Mouse (Mus musculus) stomach, embryonic 16.5 days (tissue): ENCODE measurements around the gene Znrf4. TPM values are rescaled to one million over a fixed set of nuclear protein-coding genes. Genes with fewer than 3 reads are reported as not detected.

Source experiments
- ATAC-seq: fragments of 200-750 bp; cut with Nextera tagmentation; 2 replicates; pipeline ENCODE4 v1.8.0; 2017; ENCODE audit warnings: moderate number of reproducible peaks, moderate TSS enrichment; ENCODE audit not compliant: insufficient read depth, low FRiP score
- H3K27ac ChIP-seq: fragments of 300-500 bp; sonication (generic); 2 replicates; pipeline ENCODE4 v1.5.1; 2014; ENCODE audit warnings: low read length
- H3K27me3 ChIP-seq: fragments of 300-500 bp; sonication (generic); 2 replicates; pipeline ENCODE4 v1.6.1; 2014; ENCODE audit warnings: low read length, control low read depth, mixed read lengths; ENCODE audit not compliant: control insufficient read depth, insufficient read depth
- H3K36me3 ChIP-seq: fragments of 300-500 bp; sonication (generic); 2 replicates; pipeline ENCODE4 v1.6.1; 2014; ENCODE audit warnings: low read length; ENCODE audit not compliant: control insufficient read depth, insufficient read depth
- H3K4me1 ChIP-seq: fragments of 300-500 bp; sonication (generic); 2 replicates; pipeline ENCODE4 v1.6.1; 2014; ENCODE audit warnings: low read length, control low read depth, mixed read lengths; ENCODE audit not compliant: control insufficient read depth, insufficient read depth
- H3K4me2 ChIP-seq: fragments of 300-500 bp; sonication (generic); 2 replicates; pipeline ENCODE4 v1.6.1; 2014; ENCODE audit warnings: low read depth, low read length, mixed read lengths
- H3K4me3 ChIP-seq: fragments of 300-500 bp; sonication (generic); replicated peaks from 2 replicates; pipeline ENCODE4 v1.5.1; 2014; ENCODE audit warnings: mild to moderate bottlenecking, low read length
- H3K9ac ChIP-seq: fragments of 300-500 bp; sonication (generic); 2 replicates; pipeline ENCODE4 v1.6.1; 2014; ENCODE audit warnings: low read length
- H3K9me3 ChIP-seq: fragments of 300-500 bp; sonication (generic); replicated peaks from 2 replicates; pipeline ENCODE4 v1.6.1; 2016; ENCODE audit warnings: low read length, control low read depth; ENCODE audit not compliant: control insufficient read depth
- WGBS: fragments of 180-500 bp; shearing (Covaris S2); extraction: QIAGEN DNeasy Blood & Tissue Kit; methylation state at CpG from one replicate; pipeline ENCODE4 v1.1.7; 2014; 5-methylcytosine and 5-hydroxymethylcytosine counted together
- polyA plus RNA-seq: library from polyadenylated mRNA; unstranded; fragments of >200 nt; fragmentation: Nextera tagmentation; extraction: Ambion mirVana; gene quantifications from 2 replicates; pipeline ENCODE4 v1.2.1, GENCODE M21; 2015

Gene Znrf4
- polyA plus RNA-seq, 1 experiment from 2014 or later = not detected

- H3K4me1 ChIP-seq = no peaks in the 10 kb centered on the region
- WGBS = 20% methylated on average over 6 of the region's 6 CpGs
- H3K27ac ChIP-seq = no peak overlapping the region
- ATAC-seq = peak; percentile 67
- no peaks in the 10 kb centered on the region for H3K27me3 ChIP-seq
- H3K36me3 ChIP-seq = no peaks in the 10 kb centered on the region
- no peaks in the 10 kb centered on the region for H3K9me3 ChIP-seq
- H3K4me3 ChIP-seq = no peak overlapping the region
- no peak overlapping the region for H3K4me2 ChIP-seq
- H3K9ac ChIP-seq = no peak overlapping the region
Measured at GRCm38 (mm10) chr17:56540562-56540975, 28.3 kb upstream of the Znrf4 start.

- Histone ChIP-seq H3K27ac (no peak overlapping the region), H3K9ac (no peak overlapping the region), H3K4me3 (no peak overlapping the region), H3K4me2 (no peak overlapping the region), H3K27me3 (no peaks in the 10 kb centered on the region), H3K36me3 (no peaks in the 10 kb centered on the region), H3K9me3 (no peaks in the 10 kb centered on the region), H3K4me1 (no peaks in the 10 kb centered on the region)
- WGBS = 50% methylated on average over 8 of the region's 8 CpGs
- no peak for ATAC-seq
Measured at GRCm38 (mm10) chr17:56537912-56538311, 25.7 kb upstream of the Znrf4 start.

DNA sequence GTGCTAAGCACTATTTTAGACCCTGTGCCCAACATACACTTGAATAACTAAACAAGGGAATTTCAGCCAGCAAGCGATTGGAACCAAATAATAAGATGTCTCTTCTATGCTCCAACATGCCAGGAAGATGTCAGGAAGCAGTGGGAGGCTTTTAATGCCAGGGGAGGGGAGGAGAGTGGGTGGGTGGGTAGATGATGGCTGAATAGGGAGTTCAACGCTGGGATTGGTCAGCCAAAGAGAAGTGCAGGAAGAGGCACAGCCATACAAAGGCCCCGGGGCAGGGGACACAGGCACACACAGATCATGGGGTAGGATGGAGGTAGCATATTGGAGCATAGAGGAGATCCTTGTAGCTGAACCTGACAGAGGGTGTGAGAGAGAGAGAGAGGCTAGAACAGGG lies 24.6 kb upstream of the Znrf4 start:
- Histone ChIP-seq H3K9ac (no peak overlapping the region), H3K27ac (no peak overlapping the region), H3K9me3 (no peaks in the 10 kb centered on the region), H3K36me3 (no peaks in the 10 kb centered on the region), H3K4me3 (no peak overlapping the region), H3K4me2 (no peak overlapping the region), H3K27me3 (no peaks in the 10 kb centered on the region), H3K4me1 (no peaks in the 10 kb centered on the region)
- ATAC-seq = no peak
- WGBS = 74% methylated on average over 3 of the region's 3 CpGs

DNA sequence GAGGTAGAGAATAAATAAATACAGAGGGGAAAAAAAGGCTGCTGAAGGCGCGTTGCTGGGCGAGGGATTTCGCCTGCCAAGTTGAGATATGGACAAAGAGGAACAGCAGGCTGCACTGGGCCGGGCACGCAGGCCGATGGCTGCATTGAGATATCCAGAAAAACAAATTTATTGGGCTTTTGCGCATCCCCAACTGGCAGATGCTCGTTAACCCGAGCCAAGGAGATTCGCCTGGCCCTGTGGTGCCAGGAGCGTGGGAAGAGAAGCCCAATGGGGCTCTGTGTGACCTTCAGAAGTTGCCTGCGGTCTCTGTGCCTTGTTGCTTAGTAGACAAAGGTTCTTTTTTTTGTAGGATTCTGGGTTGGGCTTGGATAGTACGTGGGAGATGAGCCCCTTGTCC lies 24.0 kb upstream of the Znrf4 start:
- H3K4me1 ChIP-seq = no peaks in the 10 kb centered on the region
- ATAC-seq = no peak
- 59% methylated on average over 14 of the region's 14 CpGs for WGBS
- no peak overlapping the region for H3K4me2 ChIP-seq
- H3K27me3 ChIP-seq = no peaks in the 10 kb centered on the region
- H3K4me3 ChIP-seq = no peak overlapping the region
- H3K9me3 ChIP-seq = no peaks in the 10 kb centered on the region
- no peak overlapping the region for H3K27ac ChIP-seq
- H3K9ac ChIP-seq = no peak overlapping the region
- H3K36me3 ChIP-seq = no peaks in the 10 kb centered on the region

DNA sequence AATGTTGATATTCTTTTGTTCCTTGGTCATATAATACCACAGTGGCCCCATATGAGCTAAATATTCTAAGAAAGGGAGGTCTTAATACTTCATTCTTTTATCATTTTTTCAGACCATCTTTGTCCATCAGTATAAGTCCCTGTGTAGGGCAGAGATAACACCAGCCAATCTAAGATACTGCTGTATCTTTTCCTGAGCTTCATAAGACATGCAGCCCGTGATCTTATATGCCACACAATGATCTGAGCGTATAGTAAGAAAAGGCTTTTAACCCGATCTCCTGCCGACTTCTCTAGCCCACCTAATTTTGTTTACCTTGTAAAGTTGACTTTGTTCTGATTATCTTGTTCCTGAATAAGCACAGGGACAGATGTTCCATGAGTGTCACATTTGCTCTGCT lies 12.7 kb upstream of the Znrf4 start:
- H3K27ac ChIP-seq = no peak overlapping the region
- H3K27me3 ChIP-seq = no peaks in the 10 kb centered on the region
- H3K36me3 ChIP-seq = no peaks in the 10 kb centered on the region
- H3K4me1 ChIP-seq = no peaks in the 10 kb centered on the region
- WGBS = 66% methylated on average over 4 of the region's 4 CpGs
- no peak overlapping the region for H3K4me3 ChIP-seq
- no peak overlapping the region for H3K9ac ChIP-seq
- no peak for ATAC-seq
- no peak overlapping the region for H3K4me2 ChIP-seq
- H3K9me3 ChIP-seq = no peaks in the 10 kb centered on the region

DNA sequence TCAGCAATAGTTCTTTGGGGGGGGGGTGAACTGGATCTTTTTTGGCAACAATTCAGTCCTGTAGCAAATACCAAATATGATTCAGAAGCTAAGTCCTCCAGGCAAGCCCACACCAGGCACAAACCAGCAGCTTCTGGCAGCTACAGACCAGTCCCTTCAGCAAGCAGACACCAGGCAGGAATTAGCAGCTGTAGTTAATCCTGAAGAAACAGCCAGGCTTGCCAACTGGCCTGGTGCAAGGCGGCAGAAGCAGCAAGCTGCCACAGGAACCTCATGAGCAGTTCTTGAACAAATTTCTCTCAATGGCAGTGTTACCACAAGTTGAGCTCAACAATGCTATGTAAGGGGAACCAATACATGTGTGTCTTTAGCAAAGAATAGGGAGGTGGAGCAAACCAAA lies 10.5 kb upstream of the Znrf4 start:
- no peak for ATAC-seq
- no peaks in the 10 kb centered on the region for H3K36me3 ChIP-seq
- no peak overlapping the region for H3K27ac ChIP-seq
- no peak overlapping the region for H3K4me2 ChIP-seq
- H3K9me3 ChIP-seq = no peaks in the 10 kb centered on the region
- H3K4me1 ChIP-seq = no peaks in the 10 kb centered on the region
- no peaks in the 10 kb centered on the region for H3K27me3 ChIP-seq
- WGBS = 54% methylated on average over 1 of the region's 1 CpGs
- H3K4me3 ChIP-seq = no peak overlapping the region
- no peak overlapping the region for H3K9ac ChIP-seq

DNA sequence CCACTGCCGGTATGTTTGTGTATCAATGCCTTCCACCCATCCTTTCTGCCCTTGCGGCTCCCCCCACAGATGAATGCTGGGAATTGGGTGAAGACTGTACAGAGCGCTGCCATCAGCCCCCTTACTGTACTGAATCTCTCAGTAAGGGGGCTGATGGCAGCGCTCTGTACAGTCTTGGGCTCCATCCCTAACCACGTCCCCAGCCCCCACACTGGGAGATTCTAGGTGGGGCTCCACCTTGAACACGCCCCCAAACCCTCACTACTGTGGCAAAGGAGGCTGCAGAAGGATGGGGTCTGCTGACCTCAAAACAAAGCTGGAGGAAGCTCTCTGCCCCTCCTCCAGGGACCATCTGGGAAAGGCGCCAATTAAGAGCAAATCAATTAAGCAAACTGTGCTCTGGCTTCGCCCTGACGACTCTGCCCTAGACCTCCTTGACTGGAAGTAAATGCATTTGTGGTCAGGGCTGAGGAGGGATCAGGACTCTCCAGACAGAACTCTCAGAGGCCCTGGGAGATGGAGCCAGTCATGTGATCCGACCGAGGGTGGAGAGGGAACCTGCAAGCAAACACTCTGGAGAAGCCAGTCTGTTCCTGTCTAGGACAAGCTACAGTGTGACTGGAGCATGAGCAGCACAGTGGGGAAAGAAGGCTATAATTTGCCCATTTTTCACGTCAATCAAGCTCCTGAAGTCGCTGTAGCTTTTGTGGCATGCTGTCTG lies 3.6 kb upstream of the Znrf4 start:
- 12% methylated on average over 13 of the region's 13 CpGs for WGBS
- H3K4me1 ChIP-seq = peaks cover 9% of the 10 kb centered on the region
- peaks cover 23% of the 10 kb centered on the region for H3K27me3 ChIP-seq
- H3K4me3 ChIP-seq = no peak overlapping the region
- ATAC-seq = peak; percentile 65; the same call in 1 of the 2 replicates
- no peak overlapping the region for H3K27ac ChIP-seq
- no peaks in the 10 kb centered on the region for H3K36me3 ChIP-seq
- H3K4me2 ChIP-seq = 0 out of 2 replicates have a peak overlapping the region, but pooled peaks have one; percentile 13
- H3K9me3 ChIP-seq = no peaks in the 10 kb centered on the region
- H3K9ac ChIP-seq = no peak overlapping the region

- ATAC-seq = no peak
- Histone ChIP-seq H3K9me3 (no peaks in the 10 kb centered on the region), H3K27me3 (peaks cover 32% of the 10 kb centered on the region), H3K9ac (no peak overlapping the region), H3K4me2 (no peak overlapping the region), H3K4me1 (peaks cover 9% of the 10 kb centered on the region), H3K36me3 (no peaks in the 10 kb centered on the region), H3K4me3 (no peak overlapping the region), H3K27ac (no peak overlapping the region)
- 52% methylated on average over 12 of the region's 12 CpGs for whole genome bisulfite sequencing
Measured at GRCm38 (mm10) chr17:56514916-56515315, 2.7 kb upstream of the Znrf4 start.

- no peak overlapping the region for H3K9ac ChIP-seq
- no peak overlapping the region for H3K27ac ChIP-seq
- H3K4me3 ChIP-seq = no peak overlapping the region
- no peaks in the 10 kb centered on the region for H3K9me3 ChIP-seq
- peaks cover 38% of the 10 kb centered on the region for H3K27me3 ChIP-seq
- no peak for ATAC-seq
- H3K4me2 ChIP-seq = no peak overlapping the region
- peaks cover 13% of the 10 kb centered on the region for H3K4me1 ChIP-seq
- H3K36me3 ChIP-seq = no peaks in the 10 kb centered on the region
Measured at GRCm38 (mm10) chr17:56514330-56514729, 2.1 kb upstream of the Znrf4 start.
